Mouse (Mus musculus): ENCODE data around the gene Gm10282. TPM values are rescaled to one million over a fixed set of nuclear protein-coding genes. Genes with fewer than 3 reads are reported as not detected.

The Gm10282 gene
- total and polyA plus RNA-seq, 2 experiments from 2014 or later: 3.9 to 9.0 TPM

- Histone ChIP-seq H3K9me3 (ENCODE audit: low read length) (no peaks in the 10 kb centered on the region), H3K4me1 (ENCODE audit: insufficient read depth, low read length) (no peaks in the 10 kb centered on the region), H3K27me3 (ENCODE audit: insufficient read depth, low read length) (no peaks in the 10 kb centered on the region), H3K27ac (ENCODE audit: low read depth, low read length) (no peak overlapping the region), H3K36me3 (ENCODE audit: insufficient read depth, low read length) (peaks cover 18% of the 10 kb centered on the region; the same call in 1 of the 2 replicates), H3K4me2 (ENCODE audit: low read depth, low read length, poor library complexity, severe bottlenecking) (no peak overlapping the region), H3K9ac (replicated peaks; ENCODE audit: low read length, poor library complexity, severe bottlenecking) (no peak overlapping the region), H3K4me3 (ENCODE audit: low read depth, low read length) (no peak overlapping the region)
- WGBS: 90% methylated on average over 3 of the region's 3 CpGs
- DNase-seq (ENCODE audit: low spot score): no peak
- TF ChIP-seq CTCF (IDR thresholded peaks at IDR 0.05): no peak
- ATAC-seq (ENCODE audit: low FRiP score): no peak
Observed at GRCm38 (mm10) chr8:72329116-72329515, 24.1 kb upstream of the Gm10282 start.

DNA sequence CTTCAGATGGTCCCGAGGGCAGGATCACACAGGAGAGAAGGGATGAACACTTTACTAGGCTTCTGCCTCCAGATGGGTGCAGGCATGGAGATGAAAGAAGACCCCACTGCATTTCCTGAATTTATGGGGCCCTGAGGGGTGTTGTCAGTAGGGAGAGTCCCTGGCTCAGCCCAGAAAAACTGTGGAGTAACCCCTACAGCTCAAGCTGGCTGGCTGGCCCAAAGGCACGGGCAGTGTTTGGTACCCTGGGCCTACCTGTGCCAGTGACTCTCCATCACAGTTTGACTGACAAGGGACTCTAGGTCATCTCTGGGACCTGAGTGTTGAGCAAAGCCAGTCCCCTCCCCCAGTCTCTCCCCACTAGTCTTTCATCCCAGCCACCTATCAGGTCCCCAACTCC is 19.6 kb upstream of the Gm10282 start:
- Histone ChIP-seq H3K9ac (replicated peaks; ENCODE audit: low read length, poor library complexity, severe bottlenecking) (no peak overlapping the region), H3K36me3 (ENCODE audit: insufficient read depth, low read length) (peaks cover 9% of the 10 kb centered on the region; the same call in 1 of the 2 replicates), H3K4me3 (ENCODE audit: low read depth, low read length) (no peak overlapping the region), H3K4me1 (ENCODE audit: insufficient read depth, low read length) (no peaks in the 10 kb centered on the region), H3K27ac (ENCODE audit: low read depth, low read length) (no peak overlapping the region), H3K9me3 (ENCODE audit: low read length) (no peaks in the 10 kb centered on the region), H3K27me3 (ENCODE audit: insufficient read depth, low read length) (peaks cover 17% of the 10 kb centered on the region), H3K4me2 (ENCODE audit: low read depth, low read length, poor library complexity, severe bottlenecking) (no peak overlapping the region)
- 67% methylated on average over 2 of the region's 2 CpGs for WGBS
- no peak for TF ChIP-seq CTCF (IDR thresholded peaks at IDR 0.05)
- ATAC-seq (ENCODE audit: low FRiP score) (no peak), DNase-seq (ENCODE audit: low spot score) (no peak)

DNA sequence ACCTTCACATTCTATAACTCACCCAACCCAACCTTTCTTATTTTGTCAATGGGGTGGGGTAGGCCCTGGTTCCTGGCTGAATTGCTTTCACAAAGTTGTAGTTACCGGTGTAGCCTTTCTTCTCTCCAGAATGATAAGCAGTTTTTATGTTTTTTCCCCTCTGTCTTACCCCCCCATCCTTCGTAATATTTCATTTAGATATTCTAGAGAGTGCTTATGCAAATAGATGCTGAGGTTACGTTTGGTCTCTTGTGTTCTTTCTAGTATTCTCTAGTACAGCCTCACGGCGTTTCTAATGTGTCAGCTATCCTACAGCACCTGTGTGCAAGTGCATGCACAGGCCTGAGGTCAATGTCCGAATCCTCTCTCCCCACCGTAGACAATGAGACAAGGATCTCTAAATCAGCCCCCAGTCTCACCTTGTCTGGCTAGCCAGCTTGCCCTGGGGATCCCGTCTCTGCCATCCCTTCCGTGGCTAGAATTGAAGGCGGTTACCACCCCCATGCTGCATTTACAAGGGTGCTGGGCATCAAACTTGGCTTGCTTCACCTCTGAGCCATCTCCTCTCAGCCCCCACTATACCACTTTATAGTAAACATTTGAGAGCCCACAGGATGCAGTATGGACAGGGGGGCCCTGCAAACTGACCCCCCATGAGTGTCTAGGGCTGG is 19.1 kb upstream of the Gm10282 start:
- no peak for ATAC-seq (ENCODE audit: low FRiP score)

GRCm38 (mm10) chr8:72323131-72323725 is 18.2 kb upstream of the Gm10282 start:
- 67% methylated on average over 6 of the region's 6 CpGs for WGBS

More for the DNA sequence above, 19.1 kb upstream of the Gm10282 start:
- H3K9me3 ChIP-seq (ENCODE audit: low read length): no peaks in the 10 kb centered on the region
- no peak overlapping the region for H3K9ac ChIP-seq (replicated peaks; ENCODE audit: low read length, poor library complexity, severe bottlenecking)
- no peak overlapping the region for H3K4me2 ChIP-seq (ENCODE audit: low read depth, low read length, poor library complexity, severe bottlenecking)
- no peak overlapping the region for H3K4me3 ChIP-seq (ENCODE audit: low read depth, low read length)
- no peak overlapping the region for H3K27ac ChIP-seq (ENCODE audit: low read depth, low read length)
- WGBS: 80% methylated on average over 10 of the region's 10 CpGs
- H3K27me3 ChIP-seq (ENCODE audit: insufficient read depth, low read length): peaks cover 22% of the 10 kb centered on the region
- DNase-seq (ENCODE audit: low spot score): no peak
- H3K36me3 ChIP-seq (ENCODE audit: insufficient read depth, low read length): peaks cover 9% of the 10 kb centered on the region; the same call in 1 of the 2 replicates
- no peaks in the 10 kb centered on the region for H3K4me1 ChIP-seq (ENCODE audit: insufficient read depth, low read length)
- TF ChIP-seq CTCF (IDR thresholded peaks at IDR 0.05): no peak

GRCm38 (mm10) chr8:72322471-72322889 is 17.4 kb upstream of the Gm10282 start:
- ATAC-seq (ENCODE audit: low FRiP score): no peak
- Histone ChIP-seq H3K27ac (ENCODE audit: low read depth, low read length) (no peak overlapping the region), H3K4me3 (ENCODE audit: low read depth, low read length) (no peak overlapping the region), H3K9ac (replicated peaks; ENCODE audit: low read length, poor library complexity, severe bottlenecking) (no peak overlapping the region), H3K4me2 (ENCODE audit: low read depth, low read length, poor library complexity, severe bottlenecking) (no peak overlapping the region), H3K36me3 (ENCODE audit: insufficient read depth, low read length) (peaks cover 3% of the 10 kb centered on the region; the same call in 1 of the 2 replicates), H3K27me3 (ENCODE audit: insufficient read depth, low read length) (peaks cover 22% of the 10 kb centered on the region), H3K9me3 (ENCODE audit: low read length) (no peaks in the 10 kb centered on the region), H3K4me1 (ENCODE audit: insufficient read depth, low read length) (no peaks in the 10 kb centered on the region)
- no peak for DNase-seq (ENCODE audit: low spot score)
- no peak for TF ChIP-seq CTCF (IDR thresholded peaks at IDR 0.05)
- WGBS: 68% methylated on average over 7 of the region's 7 CpGs

More at GRCm38 (mm10) chr8:72323131-72323725, 18.2 kb upstream of the Gm10282 start:
- no peak overlapping the region for H3K4me2 ChIP-seq (ENCODE audit: low read depth, low read length, poor library complexity, severe bottlenecking)
- no peaks in the 10 kb centered on the region for H3K9me3 ChIP-seq (ENCODE audit: low read length)
- H3K27me3 ChIP-seq (ENCODE audit: insufficient read depth, low read length): peaks cover 22% of the 10 kb centered on the region
- peaks cover 9% of the 10 kb centered on the region; the same call in 1 of the 2 replicates for H3K36me3 ChIP-seq (ENCODE audit: insufficient read depth, low read length)
- ATAC-seq (ENCODE audit: low FRiP score): no peak
- H3K27ac ChIP-seq (ENCODE audit: low read depth, low read length): no peak overlapping the region
- DNase-seq (ENCODE audit: low spot score): no peak
- no peak overlapping the region for H3K4me3 ChIP-seq (ENCODE audit: low read depth, low read length)
- H3K9ac ChIP-seq (replicated peaks; ENCODE audit: low read length, poor library complexity, severe bottlenecking): no peak overlapping the region
- no peaks in the 10 kb centered on the region for H3K4me1 ChIP-seq (ENCODE audit: insufficient read depth, low read length)
- TF ChIP-seq CTCF (IDR thresholded peaks at IDR 0.05): no peak

Data from midbrain, postnatal 0 days (tissue).